Mouse (Mus musculus) liver, embryonic 14.5 days (tissue): ENCODE measurements around the gene Nfatc4.

Experiments used
- CTCF ChIP-seq: IDR thresholded peaks from 2 replicates; pipeline ENCODE4 v1.5.1; 2016; ENCODE audit warnings: antibody characterized with exemption, low read depth, control low read depth
- EP300 ChIP-seq: IDR thresholded peaks from 2 replicates; pipeline ENCODE4 v1.6.1; 2016; ENCODE audit warnings: antibody characterized with exemption, low read depth

DNA sequence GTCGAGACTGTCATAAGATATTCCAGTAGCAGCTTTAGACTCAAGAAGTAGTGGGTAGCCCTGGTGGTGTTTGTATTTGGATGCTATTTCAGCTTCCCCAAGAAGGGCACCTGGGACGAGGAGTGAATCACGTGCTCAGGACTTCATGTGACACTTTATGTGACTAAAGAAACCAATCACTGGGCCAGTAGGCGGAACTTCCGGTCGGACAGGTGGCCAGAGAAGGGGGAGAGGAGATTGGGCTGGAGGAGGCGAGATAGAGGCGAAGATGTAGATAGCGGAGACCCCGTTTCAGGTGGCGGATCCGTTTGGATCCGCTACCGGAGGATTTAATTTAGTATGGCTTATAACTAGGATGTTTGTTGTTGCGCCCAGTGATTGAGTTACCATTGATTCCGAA, 8.1 kb upstream of the Nfatc4 start:
- TF ChIP-seq CTCF (no peak), EP300 (no peak)
